Mouse (Mus musculus) ES-E14 (cell line): ENCODE results near the gene Jade1.

ENCODE experiments used
- CHD2 ChIP-seq: IDR thresholded peaks from 2 replicates; pipeline ENCODE4 v1.6.1; 2014; ENCODE audit warnings: mild to moderate bottlenecking, low read depth, low read length, inconsistent platforms
- HCFC1 ChIP-seq: IDR thresholded peaks from 2 replicates; pipeline ENCODE4 v1.6.1; 2012; ENCODE audit warnings: low read length, inconsistent platforms, borderline replicate concordance; ENCODE audit not compliant: insufficient read depth
- MAFK ChIP-seq: IDR thresholded peaks from 2 replicates; pipeline ENCODE4 v1.6.1; 2014; ENCODE audit warnings: mild to moderate bottlenecking, low read depth, low read length, inconsistent platforms; ENCODE audit not compliant: insufficient read depth
- ZC3H11A ChIP-seq: IDR thresholded peaks from 2 replicates; pipeline ENCODE4 v1.6.1; 2012; ENCODE audit warnings: low read depth, mild to moderate bottlenecking, inconsistent platforms, low read length, borderline replicate concordance
- ZNF384 ChIP-seq: IDR thresholded peaks from 2 replicates; pipeline ENCODE4 v1.6.1; 2012; ENCODE audit warnings: low read depth, low read length, inconsistent platforms

GRCm38 (mm10) chr3:41587588-41587987 is 32.1 kb downstream of the Jade1 start:
- TF ChIP-seq CHD2 (no peak), ZNF384 (no peak), ZC3H11A (no peak), HCFC1 (no peak), MAFK (no peak)
